Mouse (Mus musculus) midbrain, embryonic 15.5 days (tissue): ENCODE measurements around the gene Slc25a21. TPM values are rescaled to one million over a fixed set of nuclear protein-coding genes. Genes with fewer than 3 reads are reported as not detected.

Experiments used
- ATAC-seq: fragments of 200-750 bp; cut with Nextera tagmentation; replicated peaks from 2 replicates; pipeline ENCODE4 v1.8.0; 2017; ENCODE audit warnings: moderate TSS enrichment
- H3K27ac ChIP-seq: fragments of 300-500 bp; sonication (generic); 2 replicates; pipeline ENCODE4 v1.5.1; 2015; ENCODE audit warnings: mild to moderate bottlenecking, inconsistent platforms
- H3K27me3 ChIP-seq: fragments of 300-500 bp; sonication (generic); replicated peaks from 2 replicates; pipeline ENCODE4 v1.6.1; 2015; ENCODE audit warnings: inconsistent platforms
- H3K36me3 ChIP-seq: fragments of 300-500 bp; sonication (generic); replicated peaks from 2 replicates; pipeline ENCODE4 v1.6.1; 2015; ENCODE audit warnings: inconsistent platforms
- H3K4me1 ChIP-seq: fragments of 300-500 bp; sonication (generic); 2 replicates; pipeline ENCODE4 v1.6.1; 2015; ENCODE audit warnings: inconsistent platforms
- H3K4me2 ChIP-seq: fragments of 300-500 bp; sonication (generic); 2 replicates; pipeline ENCODE4 v1.6.1; 2015; ENCODE audit warnings: inconsistent platforms, mild to moderate bottlenecking, moderate library complexity
- H3K4me3 ChIP-seq: fragments of 300-500 bp; sonication (generic); 2 replicates; pipeline ENCODE4 v1.5.1; 2015; ENCODE audit warnings: mild to moderate bottlenecking, inconsistent platforms
- H3K9ac ChIP-seq: fragments of 300-500 bp; sonication (generic); 2 replicates; pipeline ENCODE4 v1.6.1; 2015; ENCODE audit warnings: mild to moderate bottlenecking, inconsistent platforms
- H3K9me3 ChIP-seq: fragments of 300-500 bp; sonication (generic); 2 replicates; pipeline ENCODE4 v1.6.1; 2016; ENCODE audit warnings: inconsistent platforms
- WGBS: fragments of 180-500 bp; shearing (Covaris S2); methylation state at CpG from one replicate; pipeline ENCODE4 v1.1.7; 2015; ENCODE audit warnings: mixed read lengths; 5-methylcytosine and 5-hydroxymethylcytosine counted together
- polyA plus RNA-seq: library from polyadenylated mRNA; unstranded; fragments of >200 nt; fragmentation: Nextera tagmentation; extraction: Ambion mirVana; gene quantifications from 2 replicates; pipeline ENCODE4 v1.2.1, GENCODE M21; 2015

Slc25a21 gene
- polyA plus RNA-seq, 1 experiment from 2014 or later: 0.12 TPM

DNA sequence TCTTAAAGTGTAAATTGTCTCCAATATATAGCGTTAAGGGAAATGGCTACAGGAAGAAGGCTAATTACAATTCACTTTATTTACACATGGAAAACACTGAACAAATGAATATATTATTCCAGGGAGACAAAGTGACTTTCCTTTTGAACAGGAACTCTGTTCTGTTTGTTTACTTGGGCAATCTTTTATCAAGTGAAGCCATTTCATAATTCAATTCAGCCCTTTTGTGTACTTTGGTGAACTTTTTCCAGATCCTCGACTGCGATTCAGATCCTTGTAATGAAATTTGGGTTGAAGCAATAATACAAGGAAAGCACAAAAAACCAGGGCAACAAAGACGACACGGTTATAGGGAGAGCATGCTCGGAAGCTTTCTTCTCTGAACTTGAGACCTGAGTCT lies 423.3 kb downstream of the Slc25a21 start:
- ATAC-seq: no peak
- WGBS: 53% methylated on average over 6 of the region's 6 CpGs
- Histone ChIP-seq H3K4me2 (no peak overlapping the region), H3K27me3 (no peaks in the 10 kb centered on the region), H3K4me3 (no peak overlapping the region), H3K4me1 (no peaks in the 10 kb centered on the region), H3K9me3 (no peaks in the 10 kb centered on the region), H3K27ac (no peak overlapping the region), H3K9ac (no peak overlapping the region), H3K36me3 (no peaks in the 10 kb centered on the region)

DNA sequence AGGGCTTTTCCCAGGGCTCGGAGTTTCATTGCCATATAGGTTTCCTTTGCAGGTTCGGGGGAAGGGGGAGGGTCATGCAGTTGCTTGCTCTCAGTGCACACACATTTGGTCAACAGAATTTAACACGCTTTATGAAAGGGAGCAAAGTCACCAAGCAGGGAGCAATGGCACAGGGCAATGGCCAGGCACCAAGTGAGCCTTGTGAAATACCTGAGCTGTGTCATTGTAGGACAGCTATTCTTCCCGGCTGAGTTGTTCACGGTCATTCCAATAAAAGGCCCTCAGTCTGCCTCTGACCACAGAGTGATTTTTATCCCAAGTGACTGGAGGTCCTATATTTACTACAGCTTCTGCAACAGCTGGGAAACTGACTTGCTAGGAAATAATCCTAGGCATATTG lies 427.9 kb downstream of the Slc25a21 start:
- no peak overlapping the region for H3K4me3 ChIP-seq
- ATAC-seq: no peak
- no peak overlapping the region for H3K27ac ChIP-seq
- H3K4me2 ChIP-seq: no peak overlapping the region
- no peaks in the 10 kb centered on the region for H3K9me3 ChIP-seq
- no peaks in the 10 kb centered on the region for H3K4me1 ChIP-seq
- H3K9ac ChIP-seq: no peak overlapping the region
- WGBS: 78% methylated on average over 5 of the region's 5 CpGs
- H3K27me3 ChIP-seq: no peaks in the 10 kb centered on the region
- no peaks in the 10 kb centered on the region for H3K36me3 ChIP-seq

DNA sequence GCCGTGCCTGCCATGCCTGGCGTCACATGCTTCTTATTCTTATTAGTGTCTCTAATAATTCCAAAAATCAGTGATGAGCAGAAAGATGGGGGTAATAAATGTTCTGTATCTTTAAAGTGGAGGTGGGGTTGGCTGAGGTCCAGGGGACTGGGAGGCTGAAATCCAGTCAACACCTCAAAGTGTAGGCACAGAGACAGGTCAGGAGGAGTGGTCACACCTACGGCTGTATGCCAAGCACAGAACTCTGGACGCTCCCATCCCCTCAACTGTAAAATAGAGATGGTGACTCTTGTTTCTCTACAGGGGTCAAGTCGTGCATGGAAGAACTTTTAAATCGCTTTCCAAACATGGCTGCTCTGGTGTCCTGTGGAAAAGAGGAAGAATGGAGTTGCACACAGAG lies 429.8 kb downstream of the Slc25a21 start:
- Histone ChIP-seq H3K4me3 (no peak overlapping the region), H3K9me3 (no peaks in the 10 kb centered on the region), H3K4me2 (no peak overlapping the region), H3K27ac (no peak overlapping the region), H3K9ac (no peak overlapping the region), H3K36me3 (no peaks in the 10 kb centered on the region), H3K4me1 (no peaks in the 10 kb centered on the region), H3K27me3 (no peaks in the 10 kb centered on the region)
- no peak for ATAC-seq
- 83% methylated on average over 6 of the region's 6 CpGs for WGBS

GRCm38 (mm10) chr12:56737104-56737503 lies 460.2 kb downstream of the Slc25a21 start:
- no peak for ATAC-seq
- no peaks in the 10 kb centered on the region for H3K36me3 ChIP-seq
- H3K4me1 ChIP-seq: no peaks in the 10 kb centered on the region
- H3K4me2 ChIP-seq: no peak overlapping the region
- H3K27ac ChIP-seq: no peak overlapping the region
- no peaks in the 10 kb centered on the region for H3K27me3 ChIP-seq
- 87% methylated on average over 4 of the region's 4 CpGs for WGBS
- no peak overlapping the region for H3K4me3 ChIP-seq
- no peaks in the 10 kb centered on the region for H3K9me3 ChIP-seq
- H3K9ac ChIP-seq: no peak overlapping the region

DNA sequence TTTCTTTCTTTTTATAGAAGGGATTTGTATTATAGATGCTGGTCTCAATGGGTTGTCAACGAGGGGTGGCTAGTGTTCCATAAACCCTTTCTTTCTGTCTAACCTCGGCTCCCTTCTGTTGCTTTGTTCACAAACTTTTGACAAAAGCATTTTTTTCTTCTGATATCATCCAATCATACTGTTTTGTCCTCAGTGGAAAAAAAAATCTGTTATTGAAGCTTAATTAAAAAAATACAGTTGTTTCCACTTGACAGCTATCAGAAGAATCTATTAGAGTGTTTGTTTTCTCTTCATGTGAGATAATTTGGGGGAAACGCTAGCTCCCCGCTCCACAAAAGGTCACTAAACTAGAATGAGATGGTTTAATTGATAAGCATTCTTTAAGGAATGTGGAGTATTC lies 469.6 kb downstream of the Slc25a21 start:
- Histone ChIP-seq H3K4me2 (no peak overlapping the region), H3K36me3 (no peaks in the 10 kb centered on the region), H3K27ac (no peak overlapping the region), H3K4me3 (no peak overlapping the region), H3K9ac (no peak overlapping the region), H3K9me3 (no peaks in the 10 kb centered on the region), H3K27me3 (no peaks in the 10 kb centered on the region), H3K4me1 (no peaks in the 10 kb centered on the region)
- whole genome bisulfite sequencing: 45% methylated on average over 4 of the region's 4 CpGs
- no peak for ATAC-seq

- Histone ChIP-seq H3K9ac (no peak overlapping the region), H3K4me1 (no peaks in the 10 kb centered on the region), H3K36me3 (no peaks in the 10 kb centered on the region), H3K9me3 (no peaks in the 10 kb centered on the region), H3K4me3 (no peak overlapping the region), H3K27me3 (peaks cover 17% of the 10 kb centered on the region; the same call in 1 of the 2 replicates), H3K27ac (no peak overlapping the region), H3K4me2 (no peak overlapping the region)
- 32% methylated on average over 6 of the region's 6 CpGs for WGBS
- no peak for ATAC-seq
Measured at GRCm38 (mm10) chr12:56718707-56719051, 478.6 kb downstream of the Slc25a21 start.

DNA sequence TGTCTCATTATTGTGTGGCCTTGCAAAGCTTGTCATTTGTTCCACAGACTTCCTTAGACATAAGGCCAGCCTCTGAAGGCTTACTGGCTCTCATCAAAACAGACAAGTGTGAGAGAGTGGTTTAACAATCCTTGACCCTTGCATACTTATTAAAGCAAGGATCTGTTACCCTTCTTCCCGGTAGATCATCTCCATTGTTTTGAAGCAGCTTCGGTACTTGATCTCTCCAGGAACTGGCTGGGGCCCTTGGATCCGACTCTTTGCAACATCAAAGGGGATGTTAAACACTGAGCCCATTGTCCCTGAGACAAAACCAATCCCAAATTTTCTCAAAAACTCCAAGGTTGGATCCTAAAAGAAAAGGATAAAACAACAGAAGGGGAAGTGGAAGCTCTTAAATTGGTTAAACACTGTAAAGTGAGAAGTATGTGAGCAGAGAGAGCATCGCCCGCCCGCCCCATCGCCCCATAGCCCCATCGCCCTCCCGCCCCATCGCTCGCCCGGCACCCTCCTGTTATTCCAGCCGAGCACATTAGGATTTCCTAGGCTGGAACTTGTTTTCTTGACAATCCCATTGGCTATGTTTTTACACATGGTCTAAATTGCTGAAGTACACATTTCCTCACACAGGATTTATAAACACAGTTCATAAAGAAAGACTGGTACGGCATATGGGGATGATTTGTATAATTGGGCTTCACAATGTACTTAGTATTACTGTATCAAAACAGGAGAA lies 479.1 kb downstream of the Slc25a21 start:
- no peaks in the 10 kb centered on the region for H3K36me3 ChIP-seq
- ATAC-seq: no peak
- no peaks in the 10 kb centered on the region for H3K9me3 ChIP-seq
- H3K9ac ChIP-seq: no peak overlapping the region
- no peak overlapping the region for H3K27ac ChIP-seq
- H3K27me3 ChIP-seq: peaks cover 17% of the 10 kb centered on the region; the same call in 1 of the 2 replicates
- no peak overlapping the region for H3K4me2 ChIP-seq
- WGBS: 11% methylated on average over 14 of the region's 14 CpGs
- no peak overlapping the region for H3K4me3 ChIP-seq
- no peaks in the 10 kb centered on the region for H3K4me1 ChIP-seq

- no peak overlapping the region for H3K4me2 ChIP-seq
- H3K27ac ChIP-seq: no peak overlapping the region
- peaks cover 76% of the 10 kb centered on the region for H3K27me3 ChIP-seq
- WGBS: 2% methylated on average over 6 of the region's 6 CpGs
- no peaks in the 10 kb centered on the region for H3K9me3 ChIP-seq
- no peak overlapping the region for H3K9ac ChIP-seq
- H3K36me3 ChIP-seq: no peaks in the 10 kb centered on the region
- H3K4me3 ChIP-seq: no peak overlapping the region
- no peak for ATAC-seq
- peaks cover 11% of the 10 kb centered on the region for H3K4me1 ChIP-seq
Measured at GRCm38 (mm10) chr12:56701004-56701403, 496.3 kb downstream of the Slc25a21 start.

- H3K36me3 ChIP-seq: no peaks in the 10 kb centered on the region
- no peak for ATAC-seq
Measured at GRCm38 (mm10) chr12:56699915-56700900, 497.1 kb downstream of the Slc25a21 start.

GRCm38 (mm10) chr12:56699351-56699750 lies 497.9 kb downstream of the Slc25a21 start:
- WGBS: 5% methylated on average over 3 of the region's 3 CpGs
- no peaks in the 10 kb centered on the region for H3K36me3 ChIP-seq
- no peak overlapping the region for H3K9ac ChIP-seq
- ATAC-seq: no peak
- no peak overlapping the region for H3K4me3 ChIP-seq
- H3K27ac ChIP-seq: no peak overlapping the region
- H3K4me1 ChIP-seq: peaks cover 22% of the 10 kb centered on the region
- H3K4me2 ChIP-seq: no peak overlapping the region
- peaks cover 82% of the 10 kb centered on the region for H3K27me3 ChIP-seq
- H3K9me3 ChIP-seq: no peaks in the 10 kb centered on the region

More at GRCm38 (mm10) chr12:56699915-56700900, 497.1 kb downstream of the Slc25a21 start:
- Histone ChIP-seq H3K4me3 (no peak overlapping the region), H3K9ac (no peak overlapping the region), H3K4me2 (no peak overlapping the region), H3K27me3 (peaks cover 81% of the 10 kb centered on the region), H3K4me1 (peaks cover 19% of the 10 kb centered on the region), H3K9me3 (no peaks in the 10 kb centered on the region), H3K27ac (no peak overlapping the region)
- 3% methylated on average over 44 of the region's 44 CpGs for WGBS

GRCm38 (mm10) chr12:56698191-56698980 lies 498.9 kb downstream of the Slc25a21 start:
- H3K4me1 ChIP-seq: peaks cover 22% of the 10 kb centered on the region
- H3K36me3 ChIP-seq: no peaks in the 10 kb centered on the region
- H3K27ac ChIP-seq: no peak overlapping the region
- H3K9ac ChIP-seq: no peak overlapping the region
- no peak overlapping the region for H3K4me3 ChIP-seq
- H3K9me3 ChIP-seq: no peaks in the 10 kb centered on the region
- ATAC-seq: no peak
- WGBS: 6% methylated on average over 8 of the region's 8 CpGs
- peaks cover 85% of the 10 kb centered on the region for H3K27me3 ChIP-seq
- H3K4me2 ChIP-seq: no peak overlapping the region

DNA sequence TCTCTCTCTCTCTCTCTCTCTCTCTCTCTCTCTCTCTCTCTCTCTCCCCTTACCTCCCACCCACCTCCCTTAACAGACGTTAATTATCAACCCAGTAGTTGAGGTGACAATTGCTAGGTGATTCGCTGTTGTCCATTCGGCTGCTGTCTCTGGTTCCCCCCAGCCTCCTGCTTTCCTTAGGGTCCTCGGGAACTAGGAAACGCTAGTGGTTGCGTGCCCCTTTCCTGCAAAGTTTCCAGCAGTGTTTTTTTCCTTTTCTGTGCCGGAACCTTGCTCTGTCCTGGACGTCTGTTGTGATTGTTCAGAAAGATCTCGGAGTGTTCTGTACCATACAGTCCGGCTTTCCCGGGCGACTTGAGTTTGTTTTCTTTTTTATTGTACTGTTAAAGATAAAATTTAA lies 499.5 kb downstream of the Slc25a21 start:
- Histone ChIP-seq H3K4me1 (peaks cover 22% of the 10 kb centered on the region), H3K27me3 (peaks cover 90% of the 10 kb centered on the region), H3K9ac (no peak overlapping the region), H3K4me3 (no peak overlapping the region), H3K36me3 (no peaks in the 10 kb centered on the region), H3K9me3 (no peaks in the 10 kb centered on the region), H3K27ac (no peak overlapping the region), H3K4me2 (no peak overlapping the region)
- no peak for ATAC-seq
- WGBS: 1% methylated on average over 12 of the region's 12 CpGs
